Mouse (Mus musculus) adrenal gland, postnatal 4 days (tissue): ENCODE results near the gene Rnf149. TPM values are rescaled to one million over a fixed set of nuclear protein-coding genes. Genes with fewer than 3 reads are reported as not detected.
"Not testable (repeated sequence)": the region's sequence is repeated elsewhere in the genome, so short reads cannot be mapped to it uniquely, and the experiment has no call there.

Experiments
- DNase-seq, 2 experiments: peaks; one replicate each; pipeline ENCODE4 v3.0.0; 2021 to 2022; ENCODE audit warnings: low spot score in 2 of 2, mixed read lengths in 2 of 2
- long read RNA-seq, 2 experiments: library from polyadenylated mRNA; stranded (forward); transcript quantifications; one replicate each; pipeline ENCODE4 v2.0.0; 2021
- total RNA-seq, 2 experiments: library from RNA; stranded (reverse); gene quantifications; 2 replicates each; pipeline ENCODE4 v1.2.3; 2021

Gene Rnf149
- total RNA-seq, result 10 to 100 TPM; 49.6 to 57.4 TPM
- long read RNA-seq, experiment 1, transcript Rnf149-201 (7 exons, 2,492 nt), result major isoform, 44 of 52 reads
- long read RNA-seq, experiment 1, partial matches to known transcripts, result 1 of 52 reads
- long read RNA-seq, experiment 1, other reads (novel, unspliced or antisense), result 7 of 52 reads
- long read RNA-seq, experiment 2, transcript Rnf149-201 (7 exons, 2,492 nt), result major isoform, 113 of 130 reads
- long read RNA-seq, experiment 2, partial matches to known transcripts, result 1 of 130 reads
- long read RNA-seq, experiment 2, other reads (novel, unspliced or antisense), result 16 of 130 reads

DNA sequence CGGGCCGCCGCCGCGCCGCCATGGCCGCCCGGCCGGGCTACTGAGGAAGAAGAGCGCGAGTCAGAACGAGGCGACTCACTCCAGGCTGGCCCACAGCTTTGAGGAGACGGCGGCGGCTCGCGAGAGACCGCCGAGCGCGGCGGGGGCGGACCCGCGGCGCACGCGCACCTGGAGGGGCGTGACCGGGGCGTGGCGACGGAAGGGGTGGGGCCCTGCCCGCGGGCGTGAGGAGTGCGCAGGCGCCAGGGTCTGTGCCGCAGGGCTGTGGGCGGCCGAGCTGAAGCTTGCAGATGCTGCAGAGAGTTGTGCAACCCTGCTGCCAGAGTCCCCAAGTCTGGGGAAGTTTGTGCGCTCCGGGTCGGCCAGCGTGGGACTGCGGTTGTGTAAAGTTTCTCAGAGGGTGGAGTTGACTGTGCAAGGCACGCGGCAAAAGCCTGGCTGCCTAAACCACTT is at the start of gene Rnf149:
Gene Rnf149 (minus strand): TSS at position 153 of the 453 bp plus-strand sequence.
- peak; percentile 95 to 99 for DNase-seq

DNA sequence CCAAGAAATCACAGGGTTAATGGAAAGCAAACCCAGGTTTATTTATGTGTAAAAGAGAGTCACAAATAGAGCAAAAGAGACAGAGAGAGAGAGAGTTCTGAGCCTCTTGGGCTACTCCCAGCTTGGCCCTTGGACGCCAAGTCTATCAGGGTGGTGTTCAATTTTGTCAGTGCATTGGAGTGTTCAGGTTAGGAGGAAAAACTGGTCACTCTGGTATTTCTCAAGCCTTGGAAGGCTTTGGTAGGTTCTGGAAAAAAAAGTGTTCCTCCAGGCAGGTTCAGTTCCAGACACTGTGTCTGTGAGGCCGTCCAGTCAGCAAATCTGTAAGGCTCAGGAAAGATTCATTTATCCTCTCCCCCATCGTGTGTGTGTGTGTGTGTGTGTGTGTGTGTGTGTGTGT is 48.3 kb upstream of the Rnf149 start:
- DNase-seq, result no peak

DNA sequence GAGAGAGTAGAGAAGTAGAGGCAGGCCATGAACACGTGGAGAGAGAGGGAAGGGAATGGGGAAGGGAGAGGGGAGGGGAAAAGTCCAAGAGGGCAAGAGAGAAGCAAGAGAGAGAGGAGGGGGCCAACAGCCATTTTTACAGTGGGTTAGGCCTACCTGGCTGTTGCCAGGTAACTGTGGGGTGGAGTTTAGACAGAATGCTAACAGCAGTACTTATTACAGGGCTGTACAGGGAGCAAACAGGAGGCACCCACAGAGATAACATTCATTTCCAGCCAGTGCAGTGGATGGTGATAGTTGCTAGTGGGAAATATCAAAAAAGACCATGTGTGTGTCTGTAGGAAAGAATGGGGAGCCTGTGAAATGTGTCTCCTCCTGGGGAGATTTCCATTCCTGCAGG is 46.5 kb upstream of the Rnf149 start:
- DNase-seq, result no peak

DNA sequence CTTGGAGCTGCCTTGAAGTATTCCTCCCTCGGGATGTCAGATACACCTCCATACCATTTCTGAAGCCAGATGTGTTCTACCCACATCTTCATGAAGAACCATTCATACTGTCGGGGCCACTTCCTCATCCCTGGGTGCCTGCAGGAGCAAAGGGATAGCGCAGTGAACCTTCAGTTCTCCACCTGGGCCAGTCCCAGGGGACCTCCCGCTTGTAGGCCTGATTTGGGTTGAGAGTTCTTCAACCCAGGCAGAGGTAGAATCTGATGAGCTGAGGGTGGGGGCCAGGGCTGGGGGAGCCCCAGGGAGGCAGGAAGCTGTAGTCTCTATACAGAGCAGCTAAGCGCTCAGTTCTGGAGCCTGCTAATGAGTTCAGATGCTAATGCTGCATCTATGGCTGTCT is 45.9 kb upstream of the Rnf149 start:
- no peak for DNase-seq

DNA sequence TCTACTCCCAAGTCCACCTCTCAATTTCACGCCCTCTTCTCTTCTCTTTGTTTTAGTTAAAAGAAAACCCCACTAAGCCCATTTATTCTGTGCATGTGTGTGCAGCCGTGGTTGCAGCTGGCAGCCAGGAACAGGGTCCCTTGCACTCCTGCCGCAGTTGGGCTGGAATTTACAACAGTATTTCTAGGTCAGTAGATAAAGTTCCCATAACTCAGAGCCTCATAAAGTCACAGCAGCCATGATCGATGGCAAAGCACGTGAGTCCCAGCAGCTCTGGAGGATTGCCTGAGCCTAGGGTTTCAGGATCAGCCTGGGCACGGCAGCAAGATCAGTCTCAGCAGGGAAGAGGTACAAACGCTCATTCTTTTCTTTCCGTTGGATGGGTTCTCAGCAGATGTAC is 41.3 kb upstream of the Rnf149 start:
- DNase-seq, result no peak

DNA sequence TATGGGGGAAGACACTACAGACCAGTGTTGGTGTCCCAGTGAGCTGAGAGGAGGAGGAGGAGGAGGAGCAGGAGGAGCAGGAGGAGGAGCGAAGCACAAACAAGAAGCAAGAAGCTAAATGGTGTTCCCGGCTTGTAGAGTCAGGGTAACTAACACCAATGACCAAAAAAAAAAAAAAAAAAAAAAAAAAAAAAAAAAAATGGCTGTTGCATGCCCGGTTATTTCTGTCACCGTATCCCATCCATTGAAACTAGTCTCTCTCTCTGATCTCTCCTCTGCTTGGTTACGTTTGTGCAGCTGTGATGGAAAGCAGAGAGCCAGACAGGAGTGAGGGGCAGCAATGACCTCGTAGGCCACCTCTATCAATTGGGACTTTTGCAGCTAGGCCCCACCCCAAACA is 38.3 kb upstream of the Rnf149 start:
- DNase-seq, result no peak

DNA sequence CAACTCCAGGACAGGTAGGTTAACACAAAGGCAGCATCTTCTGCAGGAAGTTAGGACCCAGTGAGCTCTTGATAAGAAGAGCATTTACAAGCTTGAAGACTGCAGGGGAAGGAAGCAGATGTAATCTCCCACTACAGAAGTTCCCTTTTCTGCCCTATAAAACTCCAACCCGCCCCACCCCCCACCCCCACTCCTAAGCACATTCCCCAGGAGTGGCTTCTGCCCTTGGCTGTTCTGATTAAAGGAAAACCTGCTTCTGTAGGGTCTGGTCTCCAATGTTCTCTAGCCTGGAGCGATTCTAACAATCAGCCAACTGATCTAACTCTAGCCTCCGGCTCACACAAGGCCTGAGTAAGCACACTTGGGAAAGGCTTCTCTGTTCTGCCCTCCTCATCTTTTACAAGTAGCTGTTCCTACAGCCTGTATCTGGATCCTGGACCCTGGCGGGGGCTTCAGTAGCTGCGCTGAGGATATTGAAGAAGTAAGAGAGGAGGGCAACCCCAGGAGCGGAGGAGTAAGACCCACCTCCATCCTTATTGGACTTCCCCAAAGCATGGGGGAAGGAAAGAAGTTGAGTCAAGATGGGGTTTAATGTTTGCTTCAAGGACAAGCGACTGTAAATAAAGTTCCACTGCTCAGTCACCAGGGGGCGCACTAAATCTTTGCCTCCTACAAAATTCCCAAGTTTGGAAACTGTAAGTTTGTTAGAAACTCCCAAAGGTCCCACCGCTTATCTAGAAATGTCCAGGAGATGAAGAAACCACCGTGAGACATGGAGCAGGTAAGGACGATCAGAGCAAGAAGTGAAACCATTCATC is 37.5 kb upstream of the Rnf149 start:
- peak in 1 of 2 experiments; percentile 17 for DNase-seq

DNA sequence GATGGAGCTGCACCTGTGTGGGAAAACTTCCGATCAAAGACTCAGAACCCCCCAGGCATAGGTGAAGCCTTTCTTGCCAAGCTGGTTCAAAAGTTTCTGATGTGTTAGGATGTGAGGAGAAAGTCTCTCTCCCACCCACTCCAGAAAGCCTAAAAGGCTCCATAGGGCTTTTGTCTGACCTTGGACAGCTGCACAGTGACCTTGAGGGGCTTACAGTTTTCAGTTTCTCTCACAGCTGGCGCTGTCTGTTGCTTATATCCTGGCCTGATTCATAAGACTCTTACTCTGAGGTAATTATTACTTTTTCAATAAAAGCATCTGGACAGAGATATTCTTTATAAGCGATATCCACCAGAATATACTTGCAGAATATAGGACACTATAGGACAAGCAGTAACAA is 35.9 kb upstream of the Rnf149 start:
- no peak for DNase-seq

DNA sequence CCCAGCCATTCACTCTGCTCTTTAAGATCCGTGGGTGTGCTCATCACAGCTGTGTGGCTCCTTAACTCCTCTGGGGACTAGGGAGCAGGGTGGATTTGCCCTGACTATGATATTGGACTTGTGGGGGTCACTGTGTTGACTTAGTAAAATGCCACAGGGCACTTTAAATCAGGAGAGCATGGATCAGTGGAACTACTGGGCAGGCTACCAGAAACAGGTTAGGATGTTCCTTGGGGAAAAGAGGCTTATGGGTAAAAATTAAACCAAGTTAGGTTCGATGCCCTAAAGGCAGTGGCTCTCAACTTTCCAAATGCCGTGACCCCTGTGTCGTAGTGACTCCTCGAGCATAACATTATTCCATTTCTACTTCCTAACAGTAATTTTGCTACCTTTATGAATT is 35.3 kb upstream of the Rnf149 start:
- DNase-seq, result no peak

DNA sequence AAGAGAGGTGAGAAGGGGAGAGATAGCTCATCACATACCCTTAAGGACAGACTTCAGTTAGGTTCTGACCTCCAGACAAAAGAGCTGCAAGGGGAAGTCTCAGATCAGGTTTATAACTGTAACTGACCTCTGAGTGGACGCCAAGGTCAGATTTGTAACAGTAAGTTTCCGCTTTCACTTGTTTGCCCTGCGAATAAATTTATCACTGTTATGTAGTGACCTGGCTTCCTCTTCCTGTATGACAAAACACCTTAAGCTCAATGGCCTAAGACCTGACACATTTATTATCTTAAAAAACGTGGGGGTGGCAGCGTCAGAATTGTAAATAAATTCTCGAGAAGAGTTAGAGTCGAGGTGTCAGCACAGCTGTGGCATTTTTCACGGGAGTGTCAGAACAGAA is 31.3 kb upstream of the Rnf149 start:
- no peak for DNase-seq

DNA sequence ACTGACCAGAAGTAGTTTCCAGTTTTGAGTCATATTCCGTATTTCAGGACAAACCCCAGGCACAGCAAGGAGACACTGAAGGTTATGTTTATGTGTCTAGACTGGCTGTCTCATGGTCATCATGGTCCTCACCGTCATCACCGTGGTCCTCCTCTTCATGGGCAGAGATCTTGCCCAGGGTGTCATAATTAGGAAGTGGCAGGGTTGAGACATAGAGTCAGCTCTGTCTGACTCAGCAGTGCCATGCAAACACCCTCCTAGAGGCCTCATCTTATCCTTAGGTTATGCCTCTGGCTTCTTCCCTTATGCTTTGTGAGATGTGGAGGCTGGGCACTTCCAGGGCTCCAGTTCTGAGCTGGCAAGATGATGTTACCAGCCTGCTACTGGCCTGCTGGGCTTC is 25.3 kb upstream of the Rnf149 start:
- no peak for DNase-seq

DNA sequence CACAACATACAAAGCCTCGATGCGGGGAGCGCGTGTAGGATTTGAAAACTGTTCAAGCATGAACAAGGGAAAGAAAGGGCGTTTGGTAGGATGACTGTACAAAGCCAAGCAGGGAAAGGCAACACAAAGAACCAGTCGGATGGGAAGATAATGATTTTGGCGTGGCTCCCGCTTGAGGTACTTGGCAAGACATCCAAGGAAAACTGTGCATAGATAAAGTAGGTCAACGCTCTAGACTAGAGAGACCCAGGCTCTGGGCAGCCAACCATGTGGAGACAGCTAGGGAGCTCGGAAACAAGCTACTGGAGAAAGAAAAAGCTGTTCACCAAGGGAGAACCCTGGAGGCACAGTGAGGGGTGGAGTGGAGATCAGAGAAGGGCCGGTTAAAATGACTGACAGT is 21.5 kb upstream of the Rnf149 start:
- peak; percentile 21 to 30 for DNase-seq

DNA sequence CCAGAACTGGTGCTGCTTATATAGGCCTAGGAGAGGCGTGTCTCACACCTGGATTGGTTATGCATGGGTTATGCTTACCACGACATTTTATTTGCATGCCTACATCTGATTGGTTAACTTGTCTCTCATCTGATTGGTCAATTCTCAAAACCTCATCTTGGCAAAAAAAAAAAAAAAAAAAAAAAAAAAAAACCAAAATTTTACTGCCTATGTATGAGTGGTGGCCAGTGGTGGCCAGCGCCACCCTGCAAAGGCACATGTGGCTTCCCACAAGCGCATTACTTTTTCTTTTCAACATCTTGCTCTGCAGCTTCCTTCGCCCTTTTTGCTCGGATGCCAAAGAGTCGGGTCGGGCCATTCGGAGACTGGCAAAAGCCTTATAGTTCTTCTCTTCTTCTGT is 19.9 kb upstream of the Rnf149 start:
- not testable (repeated sequence) for DNase-seq

DNA sequence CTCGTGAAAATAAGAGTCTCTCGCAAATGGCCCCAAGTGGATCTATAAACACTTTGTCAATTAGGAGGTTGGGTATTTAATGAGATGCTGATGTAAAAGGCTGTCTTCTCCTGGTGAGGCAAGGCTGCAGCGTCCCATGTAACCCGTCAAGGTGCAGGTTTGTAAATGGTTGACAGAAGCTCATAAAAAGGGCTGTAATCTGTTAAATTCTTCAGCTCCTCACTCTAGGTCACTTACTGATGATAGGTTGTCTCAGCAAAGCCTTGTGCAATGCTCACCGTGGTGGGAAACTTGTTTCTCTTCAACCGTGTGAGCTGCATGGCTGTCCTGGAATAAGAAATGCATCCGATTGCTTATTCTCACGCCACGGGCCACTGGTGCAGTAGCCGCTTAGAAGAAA is 16.6 kb upstream of the Rnf149 start:
- DNase-seq, result no peak

DNA sequence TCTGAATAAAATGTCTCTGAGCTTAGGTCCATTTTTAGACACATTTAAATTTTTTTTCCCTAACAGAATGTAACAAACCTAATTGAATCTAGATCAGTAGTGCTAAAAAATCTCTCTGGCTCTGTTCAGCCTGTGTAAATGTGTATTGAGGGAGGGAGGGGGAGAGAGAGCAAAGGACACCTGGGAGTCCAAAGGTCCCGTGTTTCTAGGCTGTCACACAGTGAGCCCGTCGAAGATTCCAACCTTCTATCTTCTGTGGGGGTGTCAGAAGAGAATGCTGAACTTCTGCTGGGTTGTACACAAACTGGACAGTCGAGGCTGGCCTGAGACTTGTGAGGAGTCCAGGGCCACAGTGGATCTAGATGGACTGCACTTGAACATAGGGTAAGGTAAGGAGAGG is 14.9 kb upstream of the Rnf149 start:
- no peak for DNase-seq

DNA sequence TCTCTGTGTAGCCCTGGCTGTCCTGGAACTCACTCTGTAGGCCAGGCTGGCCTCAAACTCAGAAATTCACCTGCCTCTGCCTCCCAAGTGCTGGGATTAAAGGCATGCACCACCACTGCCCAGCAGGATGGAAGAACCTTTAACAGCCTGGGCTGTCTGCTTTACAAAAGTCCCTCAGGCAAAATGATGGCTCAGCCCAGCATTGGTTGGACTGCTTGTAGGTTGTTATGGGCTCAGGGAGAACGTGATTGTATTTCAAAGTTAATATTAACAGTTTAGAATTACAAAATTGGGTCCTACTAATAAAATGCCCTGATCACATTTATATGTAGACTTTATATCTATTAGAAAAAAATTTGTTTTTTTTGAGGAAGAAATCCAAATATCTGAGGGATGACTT is 14.4 kb upstream of the Rnf149 start:
- DNase-seq, result not testable (repeated sequence)

DNA sequence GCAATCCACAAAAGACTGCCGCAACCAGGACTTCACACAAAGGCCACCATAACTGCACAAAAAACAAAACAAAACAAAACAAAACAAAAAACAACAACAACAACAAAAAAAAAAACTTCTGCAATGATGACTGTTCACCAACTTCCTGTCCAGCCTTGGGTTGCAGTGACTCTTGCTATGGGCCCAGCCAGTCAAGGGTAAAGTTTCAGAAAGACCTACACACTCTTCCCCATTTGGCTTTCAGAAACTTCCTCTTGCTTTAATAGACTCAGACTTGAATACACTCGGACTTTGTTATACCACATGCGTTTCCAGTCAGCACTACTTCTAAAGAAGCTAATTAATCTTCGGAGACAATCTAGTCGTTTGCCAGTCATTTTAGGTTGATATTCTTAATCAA is 13.0 kb upstream of the Rnf149 start:
- no peak for DNase-seq

DNA sequence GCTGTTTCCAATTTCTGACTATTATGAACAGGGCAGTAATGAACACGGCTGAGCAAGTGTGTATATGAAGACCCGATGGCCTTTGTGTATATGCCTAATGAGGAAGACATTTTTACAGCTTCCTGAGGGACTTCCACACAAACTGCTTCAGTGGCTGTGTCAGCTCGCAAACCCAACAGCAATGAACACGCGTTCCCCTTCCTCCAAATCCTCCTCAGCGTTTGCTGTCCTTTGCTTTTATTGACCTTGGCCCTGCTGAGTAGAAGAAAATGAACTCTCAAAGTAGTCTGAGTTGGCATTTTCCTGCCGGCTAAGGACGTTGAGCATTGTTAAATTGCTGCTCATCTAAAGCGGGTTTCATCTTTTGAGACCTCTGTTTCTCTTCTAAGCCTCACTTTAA is 8.2 kb upstream of the Rnf149 start:
- DNase-seq, result no peak

DNA sequence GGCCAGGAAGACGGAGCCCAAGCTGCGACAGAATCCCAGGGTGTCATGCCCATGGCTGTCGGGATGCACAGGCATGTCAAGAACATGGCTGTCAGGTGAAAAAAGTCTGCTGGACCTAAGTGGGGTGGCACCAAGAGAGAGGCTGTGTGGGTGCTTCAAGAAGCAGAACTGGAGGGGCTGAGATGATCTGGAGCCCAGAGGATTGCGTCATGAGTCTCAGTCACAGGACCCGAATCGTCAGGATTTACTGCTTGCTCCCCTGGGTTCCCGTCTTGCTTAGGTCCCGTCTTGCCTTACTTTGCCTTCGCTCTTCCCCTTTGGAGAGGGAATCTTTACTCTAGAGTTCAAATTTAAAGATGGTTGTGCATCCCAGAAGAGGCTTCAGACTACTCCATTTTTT is 6.0 kb upstream of the Rnf149 start:
- DNase-seq, result no peak

DNA sequence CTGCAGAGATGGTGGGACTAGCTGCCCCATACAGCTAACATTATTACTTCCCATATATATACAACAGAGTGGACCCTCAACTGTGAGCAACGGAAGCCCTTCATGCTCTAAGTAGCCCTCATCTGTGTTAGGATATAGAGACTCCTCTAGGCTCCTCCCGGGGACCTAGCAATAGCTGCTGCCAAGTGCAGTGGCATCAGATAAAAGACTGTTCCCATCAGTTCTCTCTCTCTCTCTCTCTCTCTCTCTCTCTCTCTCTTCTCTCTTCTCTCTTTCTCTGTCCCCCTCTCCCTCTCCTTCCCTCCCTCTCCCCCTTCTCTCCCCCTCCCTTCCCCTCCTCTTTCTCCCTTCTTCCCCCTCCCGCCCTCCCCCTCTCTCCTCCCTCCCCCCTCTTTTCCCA is 4.0 kb upstream of the Rnf149 start:
- DNase-seq, result no peak

DNA sequence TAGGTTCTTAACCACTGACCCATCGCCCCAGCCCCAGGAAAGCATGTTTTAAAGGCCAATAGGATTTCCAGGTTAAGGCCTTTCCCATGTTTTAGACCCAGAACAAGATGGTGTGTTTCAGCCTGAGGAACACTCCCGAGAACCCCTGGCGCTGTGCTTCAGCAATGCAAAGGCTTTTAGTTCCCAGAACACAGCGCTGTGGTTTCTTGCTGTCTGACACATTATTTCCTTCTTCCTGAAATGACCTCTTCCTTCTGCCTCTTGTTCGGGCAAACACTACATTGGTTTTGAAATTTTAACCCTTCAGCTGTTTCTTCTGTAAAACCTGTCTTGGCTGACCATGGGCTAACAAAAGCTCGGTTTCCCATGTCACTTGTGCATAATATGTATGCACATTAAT is 1.9 kb upstream of the Rnf149 start:
- no peak for DNase-seq

DNA sequence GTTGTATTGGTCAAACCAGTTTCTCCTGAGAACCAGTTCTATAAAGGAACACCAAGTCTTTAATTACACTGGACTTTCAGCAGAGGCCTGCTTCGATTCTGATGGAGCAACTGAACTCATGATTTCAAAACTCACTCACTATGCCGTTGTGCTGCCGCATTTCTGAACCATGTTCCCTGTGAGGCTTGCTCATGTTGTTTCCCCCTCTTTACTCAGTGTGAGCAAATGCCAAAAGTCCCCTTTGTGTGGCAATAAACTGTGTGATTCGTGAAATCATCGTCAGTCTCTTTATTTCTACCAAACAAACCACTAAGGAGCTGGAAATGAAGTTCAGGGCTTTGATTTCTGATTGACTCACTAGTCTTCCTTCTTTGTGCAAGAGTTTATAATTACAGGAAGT is 1.2 kb upstream of the Rnf149 start:
- DNase-seq, result no peak
